Mouse (Mus musculus) T-helper 17 cell (primary cell): Measurements from ENCODE around the gene Olfr867.

Experiments used
- in situ Hi-C, 2 experiments: fragments of 300-600 bp; cut with MboI, MseI; formaldehyde crosslinking; loops; 1 replicate in 1 of 2; 2 replicates in 1 of 2; pipeline ENCODE4 v1.15.1; 2025; ENCODE audit warnings: high pct_unique_total_duplicates in 2 of 2

Gene Olfr867

DNA sequence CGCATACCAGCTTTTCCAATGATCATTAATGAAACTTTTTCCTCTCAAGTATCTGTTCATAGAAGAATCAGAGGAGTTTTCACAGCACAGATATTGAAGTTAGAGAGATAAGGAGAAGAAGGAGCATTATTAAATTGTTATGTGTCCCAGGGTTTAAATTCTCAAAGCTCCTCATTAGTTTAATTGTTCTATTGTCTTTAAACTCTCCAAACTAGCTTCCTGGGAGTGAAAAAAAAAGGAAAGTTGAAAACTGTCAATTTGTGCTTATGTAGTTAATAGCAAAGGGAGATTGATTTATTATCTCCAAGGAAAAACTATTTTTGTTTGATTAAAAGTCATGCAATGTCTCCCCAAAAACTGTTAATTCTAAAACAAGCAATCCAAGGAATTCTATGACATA is at the start of gene Olfr867:
TSS of gene Olfr867 (minus strand) at position 101 of the 400 bp plus-strand sequence.
- in situ Hi-C loops, result no loop called here

DNA sequence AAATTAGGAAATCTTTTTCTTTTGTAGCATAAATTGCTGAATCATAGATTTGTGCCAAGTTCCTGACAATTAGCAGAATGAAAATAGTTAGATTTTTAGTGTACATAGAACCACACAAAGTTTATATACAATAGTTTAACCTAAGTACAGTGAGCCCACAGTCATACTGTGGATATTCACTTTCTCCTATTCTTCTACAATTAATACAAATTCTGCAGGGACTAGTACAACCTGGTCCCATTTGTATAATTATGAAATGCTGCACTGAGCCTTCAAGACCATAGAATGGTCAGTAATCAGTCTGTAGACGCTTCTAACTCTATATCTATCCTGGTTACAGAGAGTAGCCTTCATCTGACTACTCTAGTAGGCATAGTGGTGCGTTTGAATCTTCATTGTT is 41.0 kb upstream of the Olfr867 start, which contains the start of gene Olfr868:
TSS of gene Olfr868 (plus strand) at position 301 of the 400 bp plus-strand sequence.
- in situ Hi-C loops, result no loop called here

DNA sequence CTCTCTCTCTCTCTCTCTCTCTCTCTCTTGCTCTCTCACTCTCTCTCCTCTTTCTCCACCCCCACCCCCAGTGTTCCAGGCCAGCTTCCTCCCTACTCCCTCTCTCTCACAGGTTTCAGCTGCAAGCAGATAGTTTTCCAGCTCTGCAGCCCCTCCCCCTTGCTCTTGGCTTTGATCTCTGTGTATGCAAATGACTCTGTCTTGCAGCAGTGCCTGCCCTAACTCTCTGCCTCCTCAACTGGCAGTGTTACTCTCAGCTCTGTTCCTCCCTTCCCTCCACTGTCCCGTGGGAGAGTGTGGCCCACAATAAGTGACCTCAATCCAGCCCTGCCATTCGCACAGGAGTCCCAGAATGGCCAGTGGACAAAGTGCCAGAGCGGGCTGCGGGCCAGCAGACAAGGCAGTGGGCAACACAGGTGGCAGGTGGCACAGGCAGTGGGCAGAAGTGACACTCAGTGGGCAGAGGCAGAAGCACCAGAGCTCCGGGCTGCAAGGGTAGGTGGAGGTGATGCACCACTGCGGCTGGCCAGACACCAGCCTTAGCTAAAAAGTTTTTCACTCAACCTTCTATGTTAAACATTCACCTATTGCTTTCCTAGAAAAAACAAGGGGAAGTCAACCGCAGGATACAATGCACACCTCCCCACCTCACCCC is 16.3 kb upstream of the Olfr867 start:
- in situ Hi-C loops, result no loop called here

DNA sequence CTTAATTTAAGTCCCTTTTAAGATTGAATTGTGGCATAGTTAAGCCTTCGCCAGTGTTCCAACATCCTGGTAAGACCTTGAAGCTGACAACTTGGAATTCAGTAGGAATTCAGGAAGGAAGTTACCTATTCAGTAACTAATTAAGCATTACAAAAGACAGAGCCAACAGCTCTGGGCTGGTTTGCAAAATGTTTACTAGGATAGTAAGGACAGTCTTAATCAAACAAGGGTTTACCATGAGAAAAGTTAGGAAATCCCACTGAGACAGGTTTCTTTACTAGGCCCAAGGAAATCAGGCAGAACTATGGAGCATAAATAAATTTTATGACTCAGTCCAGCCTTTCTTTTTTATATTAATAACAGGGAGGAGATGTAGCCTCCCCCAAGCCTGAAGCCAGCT is 13.9 kb upstream of the Olfr867 start:
- in situ Hi-C loops, result no loop called here

DNA sequence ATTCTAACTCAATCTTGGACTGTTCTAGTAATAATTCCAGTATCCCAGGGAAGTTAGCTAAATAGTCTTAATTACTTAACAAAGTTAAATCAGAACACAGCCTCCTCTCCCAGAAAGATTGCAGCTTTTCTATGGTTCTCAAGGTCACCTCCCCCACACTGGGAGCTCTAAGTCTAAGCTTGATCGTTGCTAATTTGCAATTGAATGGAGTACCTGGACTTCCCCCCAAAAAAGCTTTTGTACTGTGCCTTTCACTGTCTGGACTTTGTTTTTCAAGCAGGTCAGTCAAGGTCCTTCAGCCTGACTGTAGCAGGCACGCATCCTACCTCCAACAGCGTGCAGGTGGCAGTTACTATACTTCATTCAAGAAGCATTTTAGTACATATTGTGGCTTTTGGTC is 12.9 kb upstream of the Olfr867 start:
- in situ Hi-C loops, result no loop called here

DNA sequence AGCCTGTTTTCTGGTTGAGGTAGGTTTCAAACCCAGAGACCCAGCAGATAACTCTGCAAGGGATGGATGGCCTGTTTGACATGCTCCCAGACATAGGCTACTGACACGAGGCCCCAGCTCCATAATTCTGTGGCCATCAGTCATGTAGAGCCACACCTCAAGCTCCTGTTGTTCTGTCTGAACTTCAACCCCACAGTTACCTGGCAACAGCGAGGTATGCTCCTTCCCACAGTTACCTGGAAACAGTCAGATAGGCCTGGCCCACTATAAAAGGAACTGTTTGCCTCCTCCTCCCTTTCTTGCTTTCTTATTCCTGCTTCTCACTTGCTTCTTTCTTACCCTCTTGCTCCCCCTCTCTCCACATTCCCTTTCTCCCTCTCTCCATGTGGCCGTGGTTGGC is 9.4 kb downstream of the Olfr867 start:
- in situ Hi-C loops, result no loop called here

DNA sequence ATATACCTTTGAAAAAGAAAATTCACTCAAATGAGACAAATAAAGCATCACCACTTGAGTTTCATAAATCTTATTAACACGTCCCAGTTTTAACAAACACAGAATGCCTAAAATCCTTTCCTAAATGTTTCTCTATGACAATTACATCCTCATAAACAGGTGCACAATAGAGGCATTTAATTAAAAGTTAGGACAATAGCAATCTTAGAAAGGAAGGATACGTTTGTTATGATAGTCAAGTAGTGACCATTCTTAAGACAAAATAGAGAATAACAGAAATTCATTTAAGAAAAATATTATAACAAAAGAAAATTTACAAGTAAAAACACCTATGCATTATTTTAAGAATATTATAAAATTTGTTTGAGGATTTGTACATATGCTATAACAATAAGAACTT is 29.4 kb downstream of the Olfr867 start, which contains the start of gene Olfr866:
TSS of gene Olfr866 (minus strand) at position 101 of the 400 bp plus-strand sequence.
- in situ Hi-C loops, result no loop called here
